Mouse (Mus musculus) layer of hippocampus, postnatal 36 days (tissue): Measurements from ENCODE around the gene Iars2. TPM values are rescaled to one million over a fixed set of nuclear protein-coding genes. Genes with fewer than 3 reads are reported as not detected.
"Not testable (repeated sequence)": the region's sequence is repeated elsewhere in the genome, so short reads cannot be mapped to it uniquely, and the experiment has no call there.

Experiments used
- DNase-seq, 2 experiments: peaks; one replicate each; pipeline ENCODE4 v3.0.0; 2022
- total RNA-seq, 2 experiments: library from RNA; stranded (reverse); gene quantifications; 2 replicates each; pipeline ENCODE4 v1.2.3; 2021

Iars2 gene
- total RNA-seq, 2 experiments from 2014 or later = 31.7 to 31.9 TPM

DNA sequence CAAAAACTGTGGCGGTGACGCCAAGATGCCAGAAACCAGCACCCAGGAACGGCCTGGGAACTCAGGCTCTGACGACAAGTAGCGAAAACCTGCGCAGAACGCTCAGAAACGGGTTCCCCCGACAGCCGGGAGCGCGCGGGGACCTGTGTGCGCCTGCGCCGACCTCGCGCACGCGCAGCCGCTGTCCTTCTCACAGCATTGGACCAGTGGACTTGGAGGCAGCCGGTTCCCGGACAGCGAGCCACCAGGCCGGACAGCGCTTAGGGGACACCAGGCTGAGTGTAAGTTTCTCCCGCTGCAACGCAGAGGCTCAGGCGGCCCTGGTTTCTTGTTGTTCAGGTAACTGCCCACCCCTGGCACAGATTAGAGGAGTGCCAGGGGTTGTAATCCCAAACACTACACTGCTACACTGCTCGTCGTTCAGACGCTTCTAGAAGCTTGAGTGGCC lies 2.8 kb upstream of the Iars2 start, which contains the start of gene Bpnt1:
Gene Bpnt1, plus strand, starts transcription at position 167 of the 448 bp plus-strand sequence.
- peak; percentile 85 to 90 for DNase-seq

DNA sequence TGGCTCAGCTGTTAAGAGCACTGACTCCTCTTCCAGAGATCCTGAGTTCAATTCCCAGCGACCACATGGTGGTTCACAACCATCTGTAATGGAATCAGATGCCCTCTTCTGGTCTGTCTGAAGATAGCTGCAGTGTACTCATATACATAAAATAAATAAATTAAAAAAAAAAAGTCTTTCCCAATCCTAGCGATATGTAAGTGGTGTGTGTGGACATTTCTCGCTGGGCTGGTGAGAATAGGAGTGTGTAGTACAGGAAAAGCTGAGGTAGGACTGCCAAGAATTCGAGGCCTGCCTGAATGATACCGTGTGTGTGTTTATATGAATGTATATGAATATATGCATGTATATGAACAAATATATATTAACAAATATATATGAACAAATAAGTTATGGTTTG lies 2.2 kb upstream of the Iars2 start:
- no peak for DNase-seq

DNA sequence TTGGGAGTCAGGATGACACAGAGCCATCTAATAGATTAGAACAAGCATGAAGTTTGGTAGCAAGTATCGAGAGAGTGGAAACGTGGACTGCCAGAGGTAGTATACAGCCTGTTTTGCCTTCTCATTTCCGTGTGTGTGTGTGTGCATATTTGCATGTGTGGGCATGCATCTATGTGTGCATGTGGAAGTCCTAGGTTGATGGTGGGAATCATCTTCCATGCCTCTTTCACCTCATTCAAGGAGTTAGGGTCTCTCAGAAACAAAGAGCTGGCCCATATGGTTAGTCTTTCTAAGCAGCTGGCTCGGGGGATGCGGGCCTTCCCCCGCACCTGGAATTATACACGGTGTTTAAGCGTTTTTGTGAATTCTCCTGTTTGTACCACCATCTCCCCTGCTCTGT lies 655 bp upstream of the Iars2 start:
- DNase-seq = no peak

DNA sequence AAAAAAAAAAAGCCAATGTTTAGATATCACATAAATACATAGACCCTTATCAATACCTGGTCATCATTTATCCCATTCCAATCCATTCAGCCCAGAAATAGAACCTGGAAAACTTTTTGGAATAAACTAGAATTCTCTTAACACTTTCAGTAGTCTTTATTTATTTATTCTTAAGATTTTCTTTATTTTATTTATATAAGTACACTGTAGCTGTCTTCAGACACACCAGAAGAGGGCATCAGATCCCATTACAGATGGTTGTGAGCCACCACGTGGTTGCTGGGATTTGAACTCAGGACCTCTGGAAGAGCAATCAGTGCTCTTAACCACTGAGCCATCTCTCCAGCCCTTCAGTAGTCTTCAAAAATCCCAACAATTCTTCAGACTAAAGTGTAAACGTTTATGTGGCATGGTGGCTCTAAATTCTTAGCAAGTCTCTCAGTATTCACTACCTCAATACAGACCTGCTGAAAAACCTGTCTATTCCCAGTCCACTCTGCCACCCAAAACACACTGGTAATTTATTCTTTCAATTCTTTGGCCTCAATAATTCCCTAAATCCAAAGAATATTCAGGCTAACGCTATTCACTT lies 1.3 kb downstream of the Iars2 start:
- DNase-seq = not testable (repeated sequence)

- DNase-seq = peak; percentile 26 to 29
Observed at GRCm38 (mm10) chr1:185315846-185316568, 13.2 kb downstream of the Iars2 start.

DNA sequence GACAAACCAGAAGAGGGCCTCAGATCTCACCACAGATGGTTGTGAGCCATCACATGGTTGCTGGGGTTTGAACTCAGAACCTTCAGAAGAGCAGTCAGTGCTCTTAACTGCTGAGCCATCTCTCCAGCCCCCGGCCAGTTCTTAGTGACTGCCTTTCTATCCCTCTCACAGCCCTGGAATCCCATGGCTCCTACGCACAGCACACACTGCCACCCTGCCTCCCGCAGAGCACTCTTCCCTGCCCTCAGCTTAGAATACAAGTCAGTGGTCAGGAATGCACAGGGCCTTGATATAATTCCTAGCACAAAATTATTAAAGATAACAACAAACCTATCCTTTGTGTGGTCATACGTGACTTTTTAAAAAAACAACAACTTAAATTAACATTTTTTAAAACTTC lies 14.7 kb downstream of the Iars2 start:
- DNase-seq = no peak

DNA sequence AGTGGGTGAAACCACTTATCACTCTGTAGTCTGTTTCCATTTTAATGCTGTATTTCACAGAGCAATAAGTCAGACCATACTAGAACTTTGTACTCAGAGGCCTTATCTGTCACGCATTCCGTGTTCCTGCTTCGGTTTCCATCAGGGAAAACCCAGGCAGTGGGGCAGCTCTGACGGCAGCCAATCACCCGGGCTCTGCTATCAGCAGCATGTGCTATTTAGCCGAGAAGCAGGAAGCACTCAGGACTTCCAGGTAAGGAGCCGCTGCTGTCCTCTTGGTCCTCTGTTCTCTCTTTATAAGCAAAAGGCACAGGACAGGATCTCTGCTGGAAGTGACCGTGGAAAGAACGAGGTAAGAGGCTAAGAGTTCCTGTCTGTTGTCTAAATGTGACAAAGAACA lies 17.2 kb downstream of the Iars2 start:
- no peak for DNase-seq

GRCm38 (mm10) chr1:185308908-185309307 lies 20.3 kb downstream of the Iars2 start:
- no peak for DNase-seq

- no peak for DNase-seq
Observed at GRCm38 (mm10) chr1:185308334-185308733, 20.9 kb downstream of the Iars2 start.

GRCm38 (mm10) chr1:185307645-185308044 lies 21.6 kb downstream of the Iars2 start:
- DNase-seq = no peak

- DNase-seq = no peak
Observed at GRCm38 (mm10) chr1:185306836-185307235, 22.4 kb downstream of the Iars2 start.

GRCm38 (mm10) chr1:185302816-185303215 lies 26.4 kb downstream of the Iars2 start:
- no peak for DNase-seq

DNA sequence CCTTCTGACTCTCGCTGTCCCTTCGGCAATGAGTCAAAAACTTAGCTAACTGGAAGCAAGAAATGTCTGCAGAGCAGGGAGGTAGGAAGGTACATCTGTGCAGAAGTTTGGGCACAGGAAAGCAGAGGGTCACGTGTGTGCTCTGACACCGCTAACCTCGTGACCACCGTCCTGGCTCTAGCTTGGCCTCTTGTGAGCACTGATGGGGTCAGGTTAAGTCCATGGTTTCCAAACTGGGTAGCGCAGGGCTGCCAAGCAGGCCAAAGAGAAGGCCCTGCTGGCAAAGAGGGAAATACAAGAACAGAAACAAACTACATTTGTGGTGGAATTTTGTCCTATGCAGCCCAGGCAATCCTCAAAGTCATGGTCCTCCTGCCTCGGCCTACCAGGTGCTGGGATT lies 30.7 kb downstream of the Iars2 start:
- DNase-seq = no peak

DNA sequence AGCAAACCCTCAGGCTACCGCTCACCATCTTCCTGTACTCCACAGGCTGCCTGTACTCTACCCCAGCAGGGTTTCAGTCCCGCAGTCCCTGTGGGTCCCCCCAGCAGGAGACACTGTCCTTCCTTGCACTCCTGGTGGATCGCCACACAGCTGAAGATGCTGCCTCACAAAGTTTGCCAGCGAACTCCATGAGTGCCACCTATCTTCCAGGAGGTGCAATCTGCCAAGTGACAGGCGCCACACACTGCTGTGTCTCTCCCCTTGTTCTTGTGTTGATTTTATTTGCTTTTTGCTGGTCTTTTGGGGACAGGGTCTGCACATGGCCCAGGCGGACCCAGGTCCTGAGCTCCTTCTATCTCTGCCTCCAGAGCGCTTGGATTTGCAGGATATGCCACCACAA lies 32.3 kb downstream of the Iars2 start:
- DNase-seq = no peak

DNA sequence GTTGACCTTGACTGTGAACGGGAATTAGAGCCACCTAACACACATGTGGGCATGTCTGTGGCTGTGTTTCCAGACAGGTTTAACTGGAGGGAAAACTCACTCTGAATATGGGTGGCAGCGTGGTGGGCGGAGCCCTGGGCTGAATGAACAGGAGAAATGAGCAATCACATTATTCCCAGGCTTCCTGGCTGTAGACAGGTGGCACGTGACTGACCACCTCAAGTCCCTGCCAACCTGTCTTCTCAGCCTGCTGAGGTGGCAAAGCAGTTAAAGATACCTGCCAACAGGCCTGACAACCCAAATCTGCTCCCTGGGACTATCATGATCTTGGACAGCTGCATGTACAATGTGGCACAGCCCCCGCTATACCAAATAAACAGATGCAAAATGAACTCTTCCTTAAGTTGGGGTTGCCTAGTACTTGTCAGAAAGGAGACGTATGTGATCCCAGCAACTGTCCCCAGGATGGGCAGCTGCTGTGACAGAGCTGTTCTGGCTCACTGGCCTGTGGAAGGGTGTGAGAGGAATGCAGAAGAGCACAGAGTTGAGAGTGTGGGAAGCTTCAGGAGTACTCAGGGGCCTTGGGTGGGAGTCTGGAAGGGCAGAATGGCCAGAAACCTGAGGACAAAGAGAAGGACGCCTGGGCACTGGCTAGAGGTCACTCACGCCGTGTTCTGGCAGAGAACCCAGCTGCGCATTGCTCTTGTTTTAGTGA lies 36.4 kb downstream of the Iars2 start:
- DNase-seq = no peak

- DNase-seq = no peak
Observed at GRCm38 (mm10) chr1:185291336-185291735, 37.9 kb downstream of the Iars2 start.

DNA sequence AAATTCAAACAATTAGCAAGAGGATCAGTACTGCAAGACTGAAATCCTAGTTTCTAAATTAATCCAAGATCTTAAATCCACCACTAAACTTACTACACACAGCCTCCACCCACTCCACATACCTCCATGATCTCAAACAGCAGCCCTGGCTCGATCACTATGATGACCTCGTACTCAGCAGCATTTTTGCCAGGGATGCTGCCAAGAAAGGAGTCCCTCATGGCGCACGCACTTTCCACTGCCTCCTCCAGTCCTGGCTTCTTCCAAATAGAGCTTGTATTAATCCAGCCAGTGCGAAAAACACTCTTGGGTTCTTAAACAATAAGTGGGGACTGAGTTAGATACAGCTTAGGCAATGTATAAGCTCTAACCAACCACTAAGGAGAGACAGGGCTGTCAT lies 40.0 kb downstream of the Iars2 start:
- DNase-seq = no peak

GRCm38 (mm10) chr1:185287066-185287465 lies 42.1 kb downstream of the Iars2 start:
- DNase-seq = no peak

GRCm38 (mm10) chr1:185285171-185285570 lies 44.0 kb downstream of the Iars2 start:
- no peak for DNase-seq

GRCm38 (mm10) chr1:185284740-185285139 lies 44.5 kb downstream of the Iars2 start:
- no peak for DNase-seq

DNA sequence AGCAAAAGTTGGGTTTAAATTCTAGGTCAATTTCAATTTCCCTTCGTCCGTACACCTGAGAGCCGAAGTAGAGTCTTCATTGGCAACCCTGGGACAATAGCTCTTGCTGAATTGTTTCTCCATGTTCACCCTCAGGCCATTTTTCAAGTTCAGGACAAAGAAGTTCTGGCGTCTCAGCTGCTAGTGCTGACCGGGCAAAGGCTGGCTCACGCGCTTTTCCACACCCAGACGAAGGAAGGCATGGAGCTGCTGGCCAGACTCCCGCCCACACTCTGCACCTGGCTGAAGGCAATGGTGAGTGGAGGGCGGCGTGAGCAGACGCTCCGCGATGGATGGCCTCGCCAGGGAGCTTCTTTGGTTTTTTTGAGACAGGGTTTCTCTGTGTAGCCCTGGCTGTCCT lies 45.9 kb downstream of the Iars2 start:
- DNase-seq = no peak

GRCm38 (mm10) chr1:185282846-185283245 lies 46.4 kb downstream of the Iars2 start:
- no peak for DNase-seq

GRCm38 (mm10) chr1:185280616-185281015 lies 48.6 kb downstream of the Iars2 start:
- no peak for DNase-seq

- no peak for DNase-seq
Observed at GRCm38 (mm10) chr1:185279288-185279687, 49.9 kb downstream of the Iars2 start.
